Mouse (Mus musculus) embryonic facial prominence, embryonic 14.5 days (tissue): ENCODE measurements around the gene Aak1. TPM values are rescaled to one million over a fixed set of nuclear protein-coding genes. Genes with fewer than 3 reads are reported as not detected.

ENCODE experiments used
- ATAC-seq: fragments of 200-750 bp; cut with Nextera tagmentation; 2 replicates; pipeline ENCODE4 v1.8.0; 2017; ENCODE audit warnings: low read depth, moderate number of reproducible peaks, moderate TSS enrichment
- DNase-seq: peaks from one replicate; pipeline ENCODE4 v3.0.0-alpha.2; 2015; ENCODE audit warnings: low spot score
- H3K27ac ChIP-seq: fragments of 300-500 bp; sonication (generic); replicated peaks from 2 replicates; pipeline ENCODE4 v1.5.1; 2014; ENCODE audit warnings: low read depth, mild to moderate bottlenecking, low read length, moderate library complexity
- H3K27me3 ChIP-seq: fragments of 300-500 bp; sonication (generic); replicated peaks from 2 replicates; pipeline ENCODE4 v1.6.1; 2014; ENCODE audit warnings: low read length; ENCODE audit not compliant: control insufficient read depth, insufficient read depth
- H3K36me3 ChIP-seq: fragments of 300-500 bp; sonication (generic); 2 replicates; pipeline ENCODE4 v1.6.1; 2014; ENCODE audit warnings: low read length, mixed read lengths; ENCODE audit not compliant: control insufficient read depth, insufficient read depth
- H3K4me1 ChIP-seq: fragments of 300-500 bp; sonication (generic); 2 replicates; pipeline ENCODE4 v1.6.1; 2014; ENCODE audit warnings: antibody characterized with exemption, low read length; ENCODE audit not compliant: control insufficient read depth, insufficient read depth
- H3K4me2 ChIP-seq: fragments of 300-500 bp; sonication (generic); 2 replicates; pipeline ENCODE4 v1.6.1; 2014; ENCODE audit warnings: low read depth, mild to moderate bottlenecking, low read length, moderate library complexity, mixed read lengths
- H3K4me3 ChIP-seq: fragments of 300-500 bp; sonication (generic); 2 replicates; pipeline ENCODE4 v1.5.1; 2014; ENCODE audit warnings: low read depth, mild to moderate bottlenecking, low read length
- H3K9ac ChIP-seq: fragments of 300-500 bp; sonication (generic); 2 replicates; pipeline ENCODE4 v1.6.1; 2014; ENCODE audit warnings: low read depth, mild to moderate bottlenecking, low read length, moderate library complexity, mixed read lengths
- H3K9me3 ChIP-seq: fragments of 300-500 bp; sonication (generic); 2 replicates; pipeline ENCODE4 v1.6.1; 2016; ENCODE audit warnings: low read length; ENCODE audit not compliant: control insufficient read depth
- WGBS: fragments of 180-500 bp; shearing (Covaris S2); extraction: QIAGEN DNeasy Blood & Tissue Kit; methylation state at CpG from one replicate; pipeline ENCODE4 v1.1.7; 2014; 5-methylcytosine and 5-hydroxymethylcytosine counted together
- polyA plus RNA-seq: library from polyadenylated mRNA; unstranded; fragments of >200 nt; fragmentation: Nextera tagmentation; extraction: Ambion mirVana; gene quantifications from 2 replicates; pipeline ENCODE4 v1.2.1, GENCODE M21; 2014

Gene Aak1
- polyA plus RNA-seq, 1 experiment from 2014 or later: 22.4 TPM

- H3K27ac ChIP-seq: no peak overlapping the region
- no peak overlapping the region for H3K9ac ChIP-seq
- no peaks in the 10 kb centered on the region for H3K9me3 ChIP-seq
- no peaks in the 10 kb centered on the region for H3K36me3 ChIP-seq
- H3K27me3 ChIP-seq: no peaks in the 10 kb centered on the region
- 91% methylated on average over 8 of the region's 8 CpGs for WGBS
- peak overlapping the region; percentile 81 for H3K4me2 ChIP-seq
- no peak for ATAC-seq
- peaks cover 22% of the 10 kb centered on the region for H3K4me1 ChIP-seq
- no peak for DNase-seq
- H3K4me3 ChIP-seq: peak overlapping the region; percentile 87; the same call in 1 of the 2 replicates
Observed at GRCm38 (mm10) chr6:86847816-86848215, 1.5 kb upstream of the Aak1 start.

- Histone ChIP-seq H3K4me1 (peaks cover 22% of the 10 kb centered on the region), H3K9me3 (no peaks in the 10 kb centered on the region), H3K27me3 (no peaks in the 10 kb centered on the region), H3K4me3 (peak overlapping the region; percentile 87), H3K36me3 (no peaks in the 10 kb centered on the region), H3K4me2 (peak overlapping the region; percentile 81), H3K27ac (peak overlapping the region; percentile 91), H3K9ac (peak overlapping the region; percentile 88)
- under 1% methylated on average over 12 of the region's 12 CpGs for WGBS
- DNase-seq (no peak), ATAC-seq (peak; percentile 8)
Observed at GRCm38 (mm10) chr6:86848580-86848914, 770 bp upstream of the Aak1 start.

- H3K4me1 ChIP-seq: peaks cover 22% of the 10 kb centered on the region
- no peaks in the 10 kb centered on the region for H3K9me3 ChIP-seq
- no peaks in the 10 kb centered on the region for H3K27me3 ChIP-seq
- peaks cover 7% of the 10 kb centered on the region; the same call in 1 of the 2 replicates for H3K36me3 ChIP-seq
- peak overlapping the region; percentile 87 for H3K4me3 ChIP-seq
- peak overlapping the region; percentile 88 for H3K9ac ChIP-seq
- H3K27ac ChIP-seq: peak overlapping the region; percentile 91
- ATAC-seq (peak; percentile 48), DNase-seq (peak; percentile 56)
- 1% methylated on average over 34 of the region's 36 CpGs for WGBS
- H3K4me2 ChIP-seq: peak overlapping the region; percentile 81
Observed at GRCm38 (mm10) chr6:86849692-86850445, 552 bp downstream of the Aak1 start.

GRCm38 (mm10) chr6:86850588-86850987 lies 1.3 kb downstream of the Aak1 start:
- peaks cover 14% of the 10 kb centered on the region; the same call in 1 of the 2 replicates for H3K36me3 ChIP-seq
- WGBS: 8% methylated on average over 4 of the region's 4 CpGs
- peak overlapping the region; percentile 87 for H3K4me3 ChIP-seq
- H3K27ac ChIP-seq: peak overlapping the region; percentile 91
- H3K4me1 ChIP-seq: peaks cover 22% of the 10 kb centered on the region
- ATAC-seq (no peak), DNase-seq (no peak)
- H3K9me3 ChIP-seq: no peaks in the 10 kb centered on the region
- no peaks in the 10 kb centered on the region for H3K27me3 ChIP-seq
- peak overlapping the region; percentile 81 for H3K4me2 ChIP-seq
- peak overlapping the region; percentile 88 for H3K9ac ChIP-seq

GRCm38 (mm10) chr6:86851561-86851960 lies 2.2 kb downstream of the Aak1 start:
- Histone ChIP-seq H3K4me1 (peaks cover 22% of the 10 kb centered on the region), H3K27ac (peak overlapping the region; percentile 30; the same call in 1 of the 2 replicates), H3K36me3 (peaks cover 20% of the 10 kb centered on the region), H3K4me3 (peak overlapping the region; percentile 87), H3K27me3 (no peaks in the 10 kb centered on the region), H3K4me2 (peak overlapping the region; percentile 81), H3K9ac (peak overlapping the region; percentile 88), H3K9me3 (no peaks in the 10 kb centered on the region)
- ATAC-seq: no peak
- 6% methylated on average over 1 of the region's 1 CpGs for whole genome bisulfite sequencing
- DNase-seq: peak; percentile 14

GRCm38 (mm10) chr6:86853928-86854327 lies 4.6 kb downstream of the Aak1 start:
- 91% methylated on average over 3 of the region's 3 CpGs for WGBS
- Histone ChIP-seq H3K4me2 (no peak overlapping the region), H3K36me3 (peaks cover 26% of the 10 kb centered on the region), H3K9ac (no peak overlapping the region), H3K27me3 (no peaks in the 10 kb centered on the region), H3K4me1 (peaks cover 18% of the 10 kb centered on the region), H3K27ac (no peak overlapping the region), H3K9me3 (no peaks in the 10 kb centered on the region), H3K4me3 (no peak overlapping the region)
- DNase-seq (no peak), ATAC-seq (no peak)

- ATAC-seq: no peak
- peaks cover 37% of the 10 kb centered on the region for H3K36me3 ChIP-seq
- H3K27me3 ChIP-seq: no peaks in the 10 kb centered on the region
- no peak overlapping the region for H3K4me2 ChIP-seq
- no peak overlapping the region for H3K27ac ChIP-seq
- DNase-seq: no peak
- H3K4me3 ChIP-seq: no peak overlapping the region
- WGBS: 86% methylated on average over 4 of the region's 4 CpGs
- H3K4me1 ChIP-seq: peaks cover 18% of the 10 kb centered on the region
- H3K9me3 ChIP-seq: no peaks in the 10 kb centered on the region
- H3K9ac ChIP-seq: no peak overlapping the region
Observed at GRCm38 (mm10) chr6:86854941-86855340, 5.6 kb downstream of the Aak1 start.

GRCm38 (mm10) chr6:86858606-86859005 lies 9.3 kb downstream of the Aak1 start:
- Histone ChIP-seq H3K27me3 (no peaks in the 10 kb centered on the region), H3K36me3 (peaks cover 50% of the 10 kb centered on the region), H3K4me3 (no peak overlapping the region), H3K27ac (no peak overlapping the region), H3K4me2 (no peak overlapping the region), H3K9ac (no peak overlapping the region), H3K4me1 (no peaks in the 10 kb centered on the region), H3K9me3 (no peaks in the 10 kb centered on the region)
- no peak for DNase-seq
- 94% methylated on average over 3 of the region's 3 CpGs for WGBS
- no peak for ATAC-seq
